Comparison of ENCODE assay signal across 13 mouse cellular contexts in genomic region chr1:133013331-133013730, GRCm38 (mm10). TPM values are rescaled to one million over a fixed set of nuclear protein-coding genes. Genes with fewer than 3 reads are reported as not detected.
A peak's percentile ranks its signal among the peaks of the same experiment; 100 is the strongest.
DNase-seq lines count a peak whose midpoint lies in the region; ATAC-seq and TF ChIP-seq lines count a peak whose summit lies in the region.
"Had no signal": no experiment of that assay in that cellular context is flagged by ENCODE, and none has a peak within 500 bp of the region (broad histone marks: within the 10 kb centered on the region; RNA-seq: fewer than 3 reads in every experiment).

No protein-coding gene starts in this region.

- no peak overlapping the region for H3K4me2 ChIP-seq in liver, embryonic 14.5 days (ENCODE audit: low read depth)
- H3K4me2 ChIP-seq in forebrain, embryonic 12.5 days: no peak overlapping the region
- H3K4me2 ChIP-seq: liver, embryonic 13.5 days had no signal

- H3K27me3 ChIP-seq in liver, embryonic 14.5 days (ENCODE audit: control insufficient read depth, insufficient read depth, low read length): no peaks in the 10 kb centered on the region
- H3K27me3 ChIP-seq in forebrain, embryonic 12.5 days: no peaks in the 10 kb centered on the region
- H3K27me3 ChIP-seq: liver, embryonic 13.5 days had no signal

- no peaks in the 10 kb centered on the region for H3K4me1 ChIP-seq in liver, embryonic 14.5 days (replicated peaks; ENCODE audit: control insufficient read depth in 2 of 2, insufficient read depth in 2 of 2, low read length in 1 of 2)
- peaks cover 1 to 2% of the 10 kb centered on the region in 2 experiments; a peak in 1 of 4 replicates for H3K4me1 ChIP-seq in ES-E14 (ENCODE audit: control insufficient read depth in 2 of 2, insufficient read depth in 2 of 2, low read length in 2 of 2, poor library complexity in 1 of 2)
- H3K4me1 ChIP-seq in forebrain, embryonic 12.5 days: no peaks in the 10 kb centered on the region

- H3K36me3 ChIP-seq in liver, embryonic 14.5 days (replicated peaks; ENCODE audit: control insufficient read depth, insufficient read depth, low read depth): peaks cover 60% of the 10 kb centered on the region
- peaks cover 33% of the 10 kb centered on the region for H3K36me3 ChIP-seq in ES-E14 (ENCODE audit: control insufficient read depth, insufficient read depth, low read length, poor library complexity, severe bottlenecking)
- peaks cover 65% of the 10 kb centered on the region for H3K36me3 ChIP-seq in forebrain, embryonic 12.5 days (replicated peaks)

- peak; percentile 38; the same call in 1 of the 2 replicates for TF ChIP-seq CTCF in liver, embryonic 14.5 days (IDR thresholded peaks at IDR 0.05; ENCODE audit: low read depth)

- H3K4me3 ChIP-seq in liver, embryonic 14.5 days (ENCODE audit: insufficient read depth in 1 of 2, low read depth in 2 of 2, low read length in 2 of 2): no peak overlapping the region
- H3K4me3 ChIP-seq in ES-E14 (ENCODE audit: insufficient read depth in 1 of 2, low read depth in 1 of 2, low read length in 2 of 2, poor library complexity in 1 of 2, severe bottlenecking in 1 of 2): no peak overlapping the region; a peak in 1 of 4 replicates
- H3K4me3 ChIP-seq in forebrain, embryonic 12.5 days (replicated peaks): no peak overlapping the region
- H3K4me3 ChIP-seq: liver, embryonic 13.5 days had no signal

- H3K27ac ChIP-seq in liver, embryonic 14.5 days: no peak overlapping the region
- peak overlapping the region; percentile 29; the same call in 1 of the 2 replicates for H3K27ac ChIP-seq in ES-E14 (ENCODE audit: insufficient read depth, low read depth, low read length, poor library complexity, severe bottlenecking)
- H3K27ac ChIP-seq in forebrain, embryonic 12.5 days: no peak overlapping the region
- H3K27ac ChIP-seq: liver, embryonic 13.5 days had no signal

- TF ChIP-seq EP300 in liver, embryonic 14.5 days (IDR thresholded peaks at IDR 0.05; ENCODE audit: low read depth): no peak

- in situ Hi-C loops in ES-E14 (cut with MboI; ENCODE audit: low sequenced_read_pairs in 2 of 2, unreplicated experiment in 2 of 2): no loop called here

- no peak for ATAC-seq in liver, embryonic 14.5 days (ENCODE audit: insufficient read depth)
- ATAC-seq in forebrain, embryonic 12.5 days (ENCODE audit: low FRiP score): no peak
- ATAC-seq: inflammation-experienced regulatory T-cells, adult 6 months had no signal

- H3K9ac ChIP-seq in liver, embryonic 14.5 days (replicated peaks): no peak overlapping the region
- H3K9ac ChIP-seq in ES-E14 (ENCODE audit: insufficient read depth, low read depth, low read length, poor library complexity, severe bottlenecking): no peak overlapping the region
- H3K9ac ChIP-seq in forebrain, embryonic 12.5 days: no peak overlapping the region
- H3K9ac ChIP-seq: liver, embryonic 13.5 days had no signal

- H3K9me3 ChIP-seq in liver, embryonic 14.5 days (ENCODE audit: control insufficient read depth, low read length): no peaks in the 10 kb centered on the region
- no peaks in the 10 kb centered on the region for H3K9me3 ChIP-seq in ES-E14 (ENCODE audit: control insufficient read depth, insufficient read depth, low read depth, low read length)
- H3K9me3 ChIP-seq in forebrain, embryonic 12.5 days: no peaks in the 10 kb centered on the region
- H3K9me3 ChIP-seq: liver, embryonic 13.5 days had no signal

- DNase-seq in embryo, embryonic 10 days (ENCODE audit: low spot score): peak; percentile 24
- no peak for DNase-seq in embryo, embryonic 9.5 days (ENCODE audit: extremely low spot score)
- no peak for DNase-seq in liver, embryonic 14.5 days (ENCODE audit: low read depth in 3 of 3, low spot score in 3 of 3)
- DNase-seq in liver (no peak), ES-E14 (ENCODE audit: low read depth, low spot score) (no peak)
- DNase-seq in mesoderm, embryonic 11.5 days (ENCODE audit: low read depth, low spot score): peak; percentile 12
- DNase-seq in cerebellum, adult 11 months: no peak
- DNase-seq: adrenal gland, adult 8-10 months; gastrocnemius, postnatal 36 days; kidney, postnatal 36 days; liver, embryonic 13.5 days had no signal

TF ChIP-seq in ES-E14, 5 proteins besides CTCF, POLR2A, EP300 and RAD21:
- TF ChIP-seq MAFK (IDR thresholded peaks at IDR 0.05; ENCODE audit: insufficient read depth, low read depth, low read length) (no peak), ZNF384 (IDR thresholded peaks at IDR 0.05; ENCODE audit: low read depth, low read length) (no peak), HCFC1 (IDR thresholded peaks at IDR 0.05; ENCODE audit: borderline replicate concordance, insufficient read depth, low read length) (no peak), ZC3H11A (IDR thresholded peaks at IDR 0.05; ENCODE audit: borderline replicate concordance, low read depth, low read length) (no peak), CHD2 (IDR thresholded peaks at IDR 0.05; ENCODE audit: low read depth, low read length) (no peak)

RNA-seq across cellular contexts. Expression of gene Mdm4, which starts 17.0 kb away (rescaled TPM):
- 21.6 and 25.9 TPM in 2 replicates for polyA plus RNA-seq in liver, embryonic 14.5 days (2012; rRNA removed)
- polyA plus RNA-seq in liver, embryonic 14.5 days (2014; fragmentation: Nextera tagmentation; extraction: Ambion mirVana): 11.6 and 14.4 TPM in 2 replicates
- 136 and 254 TPM in 2 replicates for total RNA-seq in ES-E14 (2012; rRNA removed)
- 52.8 and 53.1 TPM in 2 replicates for polyA plus RNA-seq in forebrain, embryonic 12.5 days (2016; fragmentation: Nextera tagmentation; extraction: Ambion mirVana)

RNA-seq across cellular contexts. Expression of gene Pik3c2b, which starts 32.1 kb away (rescaled TPM):
- 0.76 and 0.83 TPM in 2 replicates for polyA plus RNA-seq in liver, embryonic 14.5 days (2012; rRNA removed)
- polyA plus RNA-seq in liver, embryonic 14.5 days (2014; fragmentation: Nextera tagmentation; extraction: Ambion mirVana): 0.48 and 0.75 TPM in 2 replicates
- total RNA-seq in ES-E14 (2012; rRNA removed): 3.1 and 4.7 TPM in 2 replicates
- 21.3 and 22.0 TPM in 2 replicates for polyA plus RNA-seq in forebrain, embryonic 12.5 days (2016; fragmentation: Nextera tagmentation; extraction: Ambion mirVana)

Comparison
In these comparisons a context has a peak if more than half of its experiments do, and no peak if none do; other contexts are left out.
1. DNase-seq: peak in embryo, embryonic 10 days (single experiment) and mesoderm, embryonic 11.5 days (single experiment); none in embryo, embryonic 9.5 days (single experiment), liver, embryonic 14.5 days (0 of 3), liver (single experiment), ES-E14 (single experiment) and cerebellum, adult 11 months (single experiment).
2. RNA of gene Pik3c2b, which starts 32.1 kb away (polyA plus RNA-seq): 21.3 to 22.0 TPM in forebrain, embryonic 12.5 days; 0.48 to 0.83 TPM in liver, embryonic 14.5 days; every median in the first group is over 10 times any median in the second.